In the genomic region with DNA sequence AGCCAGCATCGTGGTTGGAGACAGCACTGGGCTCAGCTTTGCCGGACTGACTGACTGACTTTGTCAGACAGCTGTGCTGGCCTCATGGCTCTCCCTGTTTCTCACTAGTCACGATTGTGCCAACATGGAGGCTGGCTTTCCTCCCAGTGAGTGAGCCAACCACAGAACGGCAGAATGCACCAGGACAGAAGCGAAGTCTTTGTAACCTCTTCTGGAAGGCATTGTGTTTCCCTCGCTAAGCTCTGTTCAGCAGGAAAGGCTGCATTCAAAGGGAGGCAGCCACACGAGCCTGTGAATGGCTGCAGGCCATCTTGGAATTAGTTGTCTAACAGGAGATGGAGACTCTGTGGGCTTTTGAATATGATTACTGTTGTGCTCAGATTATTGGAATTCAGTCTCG, we compare ENCODE assay signal across 15 mouse cellular contexts.
DNase-seq lines count a peak whose midpoint lies in the region; ATAC-seq and TF ChIP-seq lines count a peak whose summit lies in the region.
"Had no signal": no experiment of that assay in that cellular context is flagged by ENCODE, and none has a peak within 500 bp of the region (broad histone marks: within the 10 kb centered on the region; RNA-seq: fewer than 3 reads in every experiment).

No protein-coding gene starts in this region.

- ATAC-seq in frontal cortex, adult (ENCODE audit: low TSS enrichment), result no peak
- ATAC-seq: activated CD4-positive, CD25-positive, alpha-beta regulatory T cell, adult 4 months had no signal

- H3K4me3 ChIP-seq in thymus, adult 2 months (ENCODE audit: control insufficient read depth, insufficient read depth, low read length), result no peak overlapping the region
- H3K4me3 ChIP-seq: limb, embryonic 15.5 days had no signal

- TF ChIP-seq POLR2A in thymus, adult 2 months (IDR thresholded peaks at IDR 0.05; ENCODE audit: control insufficient read depth, extremely low read depth, insufficient read depth, low read length, poor library complexity), result no peak

- peak; percentile 9 to 14 for DNase-seq in frontal cortex, postnatal 10 days (ENCODE audit: low spot score in 2 of 2)
- peak; percentile 48 to 64 for DNase-seq in right cerebral cortex, postnatal 10 days (ENCODE audit: low spot score in 2 of 2)
- no peak for DNase-seq in right cerebral cortex, postnatal 14 days
- DNase-seq in layer of hippocampus, adult 9-11 months, result peak; percentile 38
- DNase-seq in retina, postnatal 1 day, result peak; percentile 4
- DNase-seq in thymus, adult 2 months, result no peak
- DNase-seq in adrenal gland, adult 8-10 months, result no peak
- DNase-seq: heart, adult 18-20 months; heart, postnatal 14 days; kidney, adult 11 months; lung, embryonic 14.5 days; thymus, postnatal 36 days had no signal

- H3K36me3 ChIP-seq in thymus, adult 2 months (ENCODE audit: control insufficient read depth, insufficient read depth, low read length), result no peaks in the 10 kb centered on the region
- H3K36me3 ChIP-seq: limb, embryonic 15.5 days had no signal

- WGBS in thymus, adult 2 months, result 85% methylated on average over 8 of the region's 8 CpGs

- TF ChIP-seq CTCF in thymus, adult 2 months (IDR thresholded peaks at IDR 0.05; ENCODE audit: borderline replicate concordance, control insufficient read depth, extremely low read depth, insufficient read depth, low read length, poor library complexity), result no peak

- no peaks in the 10 kb centered on the region for H3K27me3 ChIP-seq in thymus, adult 2 months (ENCODE audit: control insufficient read depth, insufficient read depth, low read length)
- H3K27me3 ChIP-seq: limb, embryonic 15.5 days had no signal

- H3K27ac ChIP-seq in thymus, adult 2 months (ENCODE audit: control insufficient read depth, insufficient read depth, low read length), result no peak overlapping the region
- H3K27ac ChIP-seq: limb, embryonic 15.5 days had no signal

- no peaks in the 10 kb centered on the region for H3K4me1 ChIP-seq in thymus, adult 2 months (replicated peaks; ENCODE audit: control insufficient read depth, insufficient read depth, low read length)

Comparison
In these comparisons a context has a peak if more than half of its experiments do, and no peak if none do; other contexts are left out.
1. DNase-seq: peak in frontal cortex, postnatal 10 days (2 of 2), right cerebral cortex, postnatal 10 days (2 of 2), layer of hippocampus, adult 9-11 months (single experiment) and retina, postnatal 1 day (single experiment); none in right cerebral cortex, postnatal 14 days (single experiment), thymus, adult 2 months (single experiment) and adrenal gland, adult 8-10 months (single experiment).